Mouse (Mus musculus) spleen, postnatal 36 days (tissue): ENCODE measurements around the gene Misp.

Experiments used
- DNase-seq, 2 experiments: peaks; one replicate each; pipeline ENCODE4 v3.0.0; 2022; ENCODE audit warnings: low spot score in 2 of 2, mixed read lengths in 1 of 2

The Misp gene

DNA sequence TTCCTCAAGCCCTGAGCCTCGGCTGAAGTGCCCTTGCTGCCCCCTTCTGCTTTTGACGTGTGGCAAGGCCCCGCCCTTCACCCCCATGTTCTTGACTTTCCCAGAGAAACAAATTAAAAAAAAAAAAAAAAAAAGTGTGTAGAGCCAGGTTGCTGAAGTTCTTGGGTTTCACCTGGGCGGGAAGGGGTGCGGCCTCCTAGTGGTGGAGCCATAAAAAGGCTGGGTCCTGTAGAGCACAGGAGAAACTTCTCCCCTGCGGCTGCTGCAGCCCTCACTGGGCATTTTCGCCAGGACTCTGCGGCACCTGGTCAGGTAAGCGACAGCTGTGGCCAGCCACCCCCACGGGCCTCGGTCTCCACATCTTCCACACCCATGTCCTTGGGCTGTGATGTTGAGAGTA, at the start of gene Misp:
Gene Misp, plus strand, starts transcription at position 208 of the 400 bp plus-strand sequence.
- no peak for DNase-seq

GRCm38 (mm10) chr10:79772320-79772719, 48.5 kb upstream of the Misp start:
- DNase-seq: no peak

DNA sequence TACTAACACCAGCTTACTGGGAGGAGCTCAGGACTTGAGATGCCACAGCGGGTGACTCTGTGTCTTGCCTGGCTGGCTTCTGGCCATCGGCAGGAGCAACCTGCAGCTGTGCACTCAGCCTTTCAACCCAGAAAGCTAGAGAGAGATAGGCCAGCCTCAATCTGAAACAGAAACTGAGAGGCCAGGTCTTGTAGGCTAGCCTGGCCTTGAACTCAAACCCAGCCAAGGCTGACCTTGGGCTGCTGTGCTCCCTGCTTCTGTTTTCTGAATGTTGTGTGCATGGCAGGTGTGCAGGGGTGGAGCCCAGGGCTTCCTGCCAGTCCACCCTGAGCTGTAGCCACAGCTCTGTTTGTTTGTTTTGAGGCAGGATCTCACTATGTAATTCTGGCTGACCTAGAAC, 47.6 kb upstream of the Misp start:
- DNase-seq: no peak

GRCm38 (mm10) chr10:79774486-79775279, 46.1 kb upstream of the Misp start:
- no peak for DNase-seq

- no peak for DNase-seq
Measured at GRCm38 (mm10) chr10:79777103-79777531, 43.7 kb upstream of the Misp start, which contains the start of gene Fstl3. Gene Fstl3 (plus strand): TSS chr10:79777272.

- DNase-seq: no peak
Measured at GRCm38 (mm10) chr10:79778006-79778405, 42.8 kb upstream of the Misp start.

GRCm38 (mm10) chr10:79779193-79779592, 41.6 kb upstream of the Misp start:
- DNase-seq: no peak

- peak; percentile 97 for DNase-seq
Measured at GRCm38 (mm10) chr10:79779784-79780663, 40.8 kb upstream of the Misp start.

- DNase-seq: peak; percentile 79 to 82
Measured at GRCm38 (mm10) chr10:79780664-79781015, 40.1 kb upstream of the Misp start.

DNA sequence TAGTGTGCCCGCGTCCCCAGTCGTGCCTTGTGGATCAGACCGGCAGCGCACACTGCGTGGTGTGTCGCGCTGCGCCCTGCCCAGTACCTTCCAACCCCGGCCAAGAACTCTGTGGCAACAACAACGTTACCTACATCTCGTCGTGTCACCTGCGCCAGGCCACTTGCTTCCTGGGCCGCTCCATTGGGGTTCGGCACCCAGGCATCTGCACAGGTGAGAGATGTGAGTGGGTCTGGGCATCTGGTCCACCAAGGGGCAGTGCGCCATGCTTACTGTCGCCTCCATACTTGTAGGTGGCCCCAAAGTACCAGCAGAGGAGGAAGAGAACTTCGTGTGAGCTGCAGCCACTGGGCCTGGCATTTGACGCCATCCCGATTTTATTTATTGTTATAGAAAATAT, 39.6 kb upstream of the Misp start:
- no peak for DNase-seq

DNA sequence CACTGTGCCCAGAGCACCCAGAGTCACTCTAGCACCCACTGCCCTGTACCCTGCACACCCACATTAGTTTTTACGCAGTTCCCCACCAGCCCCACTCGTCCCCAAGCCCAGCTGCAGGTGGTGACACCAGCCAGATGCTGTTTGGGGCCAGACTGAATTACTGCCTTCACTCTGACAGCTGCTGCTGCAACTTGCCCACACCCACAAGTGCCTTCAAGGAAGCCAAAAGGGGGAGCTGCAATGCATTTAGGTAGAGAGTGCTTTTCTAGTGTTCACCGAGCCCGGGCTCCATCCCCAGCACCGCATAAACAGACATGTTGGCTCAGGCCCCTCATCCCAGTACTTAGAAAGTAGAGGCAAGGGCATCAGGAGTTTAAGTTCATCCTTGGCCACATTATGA, 38.8 kb upstream of the Misp start:
- DNase-seq: no peak

DNA sequence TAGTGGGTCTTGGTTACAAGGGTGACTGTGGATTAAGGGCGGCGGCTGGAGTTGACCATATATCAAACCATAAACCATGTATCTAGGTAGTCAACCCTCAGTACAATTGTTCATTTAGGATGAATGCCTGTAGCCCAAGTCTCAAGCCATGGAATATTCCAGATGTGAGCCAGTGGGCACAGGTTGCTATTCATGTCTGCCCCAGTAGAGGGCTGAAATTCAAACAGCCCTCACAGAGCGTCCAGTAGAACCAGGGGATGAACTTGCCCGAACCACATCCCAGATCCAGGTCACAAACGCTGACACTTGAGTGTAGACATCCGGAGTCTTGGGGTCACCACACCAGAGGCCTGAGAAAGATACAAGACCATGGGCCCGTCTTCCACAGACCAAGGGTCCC, 37.7 kb upstream of the Misp start:
- DNase-seq: no peak

DNA sequence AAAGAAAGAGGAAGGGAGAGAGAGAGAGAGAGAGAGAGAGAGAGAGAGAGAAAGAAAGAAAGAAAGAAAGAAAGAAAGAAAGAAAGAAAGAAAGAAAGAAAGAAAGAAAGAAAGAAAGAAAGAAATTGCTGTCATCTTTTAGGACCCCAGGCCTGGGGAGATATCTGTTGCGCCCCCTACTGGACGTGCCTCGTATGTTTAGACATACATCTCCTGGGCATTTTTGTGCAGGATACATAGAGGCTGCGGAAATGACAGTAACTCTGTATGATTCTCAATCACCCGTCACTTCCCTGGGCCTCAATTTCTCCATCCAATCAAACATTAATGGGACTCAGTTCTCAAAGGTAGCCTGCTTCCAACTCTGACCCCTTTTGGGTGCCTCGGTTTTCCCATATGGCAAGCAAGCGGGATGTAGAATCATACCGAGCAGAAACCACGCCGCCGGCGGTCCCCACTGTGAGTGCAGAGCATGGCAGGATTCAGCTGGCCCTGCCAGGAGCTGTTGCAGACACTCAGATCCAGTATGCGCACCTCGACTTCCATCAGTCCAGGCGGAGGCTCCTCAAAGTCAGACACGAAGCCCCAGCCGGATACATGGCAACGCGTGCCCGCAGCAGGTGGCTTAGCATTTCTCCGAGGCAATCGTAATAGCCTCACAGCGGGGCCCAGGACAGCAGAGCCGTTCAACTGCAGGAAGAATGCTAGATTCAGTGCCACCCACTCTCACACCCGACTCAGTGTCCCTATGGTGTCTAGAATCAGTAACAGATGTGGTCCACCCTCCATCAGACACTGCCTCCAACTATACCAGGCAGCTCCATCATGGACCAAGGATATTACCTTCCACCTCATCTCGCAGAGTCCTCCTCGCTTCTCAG, 36.6 kb upstream of the Misp start:
- DNase-seq: no peak

DNA sequence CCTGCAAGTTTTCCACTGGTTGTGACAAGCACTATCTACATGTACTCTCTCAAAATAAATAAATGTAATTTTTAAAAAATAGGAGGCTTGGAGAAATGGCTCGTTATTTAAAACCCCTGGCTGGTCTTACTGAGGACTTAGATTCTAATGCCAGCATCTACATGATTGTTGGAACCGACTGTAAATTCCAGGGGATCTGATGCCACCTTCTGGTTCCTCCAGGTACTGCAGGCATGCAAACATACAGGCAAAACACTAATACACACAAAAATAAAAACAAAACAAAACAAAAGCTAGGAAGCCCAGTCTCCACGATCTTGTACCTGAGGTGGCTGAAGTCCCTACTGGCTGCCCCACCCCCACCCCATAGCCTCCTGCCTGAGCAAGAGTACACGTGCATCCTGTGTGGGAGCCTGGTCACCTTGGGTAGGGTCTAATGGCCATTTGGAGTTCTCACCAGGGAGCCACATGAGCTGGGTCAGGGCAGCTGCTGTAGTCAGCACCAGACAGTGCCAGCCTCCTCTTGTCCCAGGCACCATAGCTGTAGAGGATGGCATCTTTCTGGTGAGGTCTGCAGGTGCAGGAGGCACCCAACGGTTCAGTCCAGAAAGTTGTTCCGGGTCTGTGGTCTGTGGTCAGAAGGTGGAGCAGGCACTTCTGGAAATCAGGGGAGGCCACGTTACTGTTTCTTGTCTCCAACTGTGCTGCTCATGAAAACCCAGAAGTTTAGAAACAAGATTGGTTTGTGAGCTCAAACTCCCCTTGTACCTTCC, 32.2 kb upstream of the Misp start:
- DNase-seq: peak; percentile 45 to 71

DNA sequence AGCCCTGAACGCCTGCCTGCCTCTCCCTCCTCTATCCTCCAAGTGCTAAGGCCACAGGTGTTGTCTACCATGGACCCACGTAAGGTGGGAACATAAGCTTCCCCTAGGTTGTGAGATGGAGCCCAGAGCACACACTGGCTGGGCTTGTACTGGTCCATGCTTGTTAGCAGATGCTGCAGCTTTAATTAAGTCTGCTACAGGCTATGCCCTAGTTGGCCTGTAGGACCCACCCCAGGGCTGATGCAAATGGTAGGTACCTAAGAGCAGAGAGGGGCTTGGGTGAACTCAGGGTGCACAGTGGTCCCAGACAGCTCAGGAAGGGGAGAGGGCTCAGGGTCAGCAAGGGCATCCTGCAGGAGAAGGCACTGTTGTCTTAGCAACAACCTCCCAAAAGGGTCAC, 31.2 kb upstream of the Misp start:
- DNase-seq: no peak

DNA sequence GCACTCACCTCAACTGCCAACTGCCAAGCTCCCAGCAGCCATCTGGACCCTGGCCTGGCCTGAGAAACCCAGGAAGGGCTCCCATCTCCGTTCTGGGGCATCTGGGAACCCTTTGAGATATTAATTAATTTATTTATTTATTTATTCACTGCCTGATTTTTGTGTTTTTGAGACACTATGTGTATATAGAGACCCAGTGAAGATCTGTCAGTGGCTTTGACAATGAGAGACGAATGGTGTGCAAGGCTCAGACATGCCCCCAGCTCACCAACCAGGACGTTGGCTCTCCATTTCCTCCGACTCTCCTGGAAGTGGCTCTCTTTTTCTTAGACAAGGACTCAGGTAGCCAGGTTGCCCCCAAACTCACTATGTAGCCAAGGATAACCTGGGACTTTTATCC, 29.9 kb upstream of the Misp start, which contains the start of gene Prss57:
Gene Prss57, minus strand, starts transcription at position 101 of the 400 bp plus-strand sequence.
- no peak for DNase-seq

DNA sequence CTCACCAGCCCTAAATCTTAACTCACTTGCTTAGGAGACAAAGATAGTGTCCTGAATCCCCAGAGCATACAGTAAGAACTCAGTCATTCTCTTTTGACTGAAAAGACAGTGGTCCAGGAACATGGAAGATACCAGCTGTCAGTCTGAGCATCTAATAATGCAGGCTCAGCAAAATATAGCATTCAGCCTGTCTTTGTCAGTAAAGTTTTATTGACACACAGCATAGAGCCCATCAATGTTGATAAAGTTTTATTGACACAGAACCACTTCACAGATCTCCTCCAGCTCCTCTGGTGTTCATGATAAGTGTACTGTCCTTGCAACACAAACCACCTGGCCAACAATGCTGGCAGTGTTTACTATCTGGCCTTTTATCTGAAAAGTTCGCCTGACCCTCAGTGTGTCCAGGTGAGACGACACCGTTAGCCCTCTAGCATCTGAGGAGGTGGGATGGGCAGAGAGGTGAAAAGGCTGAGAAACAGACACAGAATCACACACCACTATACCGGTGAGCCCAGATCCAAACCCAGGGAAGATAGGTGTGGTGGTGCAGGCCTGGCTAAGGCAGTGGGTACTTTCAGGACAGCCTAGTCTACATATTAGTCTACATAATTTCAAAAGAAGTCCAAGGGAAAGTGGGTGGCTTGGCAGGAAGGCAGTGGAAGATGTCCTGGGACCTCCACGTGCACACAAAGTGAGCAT, 28.3 kb upstream of the Misp start:
- DNase-seq: no peak

GRCm38 (mm10) chr10:79793051-79793737, 27.6 kb upstream of the Misp start, which contains the start of gene Palm:
Gene Palm (plus strand): TSS chr10:79793572.
- peak; percentile 49 to 64 for DNase-seq

- DNase-seq: no peak
Measured at GRCm38 (mm10) chr10:79793738-79794490, 26.9 kb upstream of the Misp start.
